Mouse (Mus musculus): ENCODE results near the gene Lamtor3.

GRCm38 (mm10) chr3:137938608-137939007 is 20.3 kb downstream of the Lamtor3 start:
- TF ChIP-seq CTCF (IDR thresholded peaks at IDR 0.05; ENCODE audit: insufficient read depth, low read depth, low read length) (no peak), POLR2A (IDR thresholded peaks at IDR 0.05; ENCODE audit: insufficient read depth, low read depth, low read length) (no peak)

Data from olfactory bulb, adult 2 months (tissue).